Mouse (Mus musculus): ENCODE data around the gene Zfp609.

GRCm38 (mm10) chr9:65859656-65860055 lies 32.3 kb upstream of the Zfp609 start:
- TF ChIP-seq CTCF (IDR thresholded peaks at IDR 0.05; ENCODE audit: low read depth, low read length) = no peak
- no peak for TF ChIP-seq POLR2A (IDR thresholded peaks at IDR 0.05; ENCODE audit: extremely low read depth, insufficient read depth, low read length)
